Mouse (Mus musculus) cerebellum, postnatal 4 days (tissue): ENCODE measurements around the gene Gm17324.
"Not testable (repeated sequence)": the region's sequence is repeated elsewhere in the genome, so short reads cannot be mapped to it uniquely, and the experiment has no call there.

ENCODE experiments used
- DNase-seq, 2 experiments: peaks; one replicate each; pipeline ENCODE4 v3.0.0; 2022; ENCODE audit warnings: low spot score in 2 of 2, mixed read lengths in 1 of 2

Gene Gm17324

GRCm38 (mm10) chr9:78447973-78448873 lies at the start of gene Gm17324, which contains the start of gene Mto1:
Gm17324 (minus strand) TSS chr9:78448786.
Mto1 (plus strand) TSS chr9:78448208.
- peak; percentile 80 to 89 for DNase-seq

GRCm38 (mm10) chr9:78493171-78493570 lies 44.6 kb upstream of the Gm17324 start:
- no peak for DNase-seq

- DNase-seq: no peak
These were observed 43.7 kb upstream of the Gm17324 start for GRCm38 (mm10) chr9:78492254-78492653.

- DNase-seq: no peak
These were observed 42.6 kb upstream of the Gm17324 start for GRCm38 (mm10) chr9:78491169-78491568.

- peak in 1 of 2 experiments; percentile 32 for DNase-seq
These were observed 40.4 kb upstream of the Gm17324 start, which contains the start of gene Eef1a1 for GRCm38 (mm10) chr9:78488890-78489420. Eef1a1 (minus strand) TSS chr9:78489151.

GRCm38 (mm10) chr9:78488021-78488420 lies 39.4 kb upstream of the Gm17324 start:
- DNase-seq: not testable (repeated sequence)

GRCm38 (mm10) chr9:78484660-78485059 lies 36.1 kb upstream of the Gm17324 start:
- DNase-seq: no peak

GRCm38 (mm10) chr9:78482386-78482785 lies 33.8 kb upstream of the Gm17324 start:
- DNase-seq: no peak

GRCm38 (mm10) chr9:78481423-78482331 lies 33.1 kb upstream of the Gm17324 start:
- peak; percentile 86 to 93 for DNase-seq

GRCm38 (mm10) chr9:78480706-78481358 lies 32.2 kb upstream of the Gm17324 start:
- peak; percentile 40 to 74 for DNase-seq

GRCm38 (mm10) chr9:78480227-78480626 lies 31.6 kb upstream of the Gm17324 start:
- not testable (repeated sequence) for DNase-seq

GRCm38 (mm10) chr9:78479308-78479707 lies 30.7 kb upstream of the Gm17324 start:
- not testable (repeated sequence) for DNase-seq

- not testable (repeated sequence) for DNase-seq
These were observed 29.5 kb upstream of the Gm17324 start for GRCm38 (mm10) chr9:78478009-78478605.

- no peak for DNase-seq
These were observed 28.5 kb upstream of the Gm17324 start for GRCm38 (mm10) chr9:78477021-78477551.

GRCm38 (mm10) chr9:78476531-78477020 lies 28.0 kb upstream of the Gm17324 start:
- DNase-seq: no peak

GRCm38 (mm10) chr9:78475873-78476272 lies 27.3 kb upstream of the Gm17324 start:
- no peak for DNase-seq

- no peak for DNase-seq
These were observed 26.8 kb upstream of the Gm17324 start for GRCm38 (mm10) chr9:78475383-78475780.

- no peak for DNase-seq
These were observed 26.3 kb upstream of the Gm17324 start for GRCm38 (mm10) chr9:78474771-78475382.

GRCm38 (mm10) chr9:78474270-78474669 lies 25.7 kb upstream of the Gm17324 start:
- DNase-seq: no peak

GRCm38 (mm10) chr9:78473588-78473987 lies 25.0 kb upstream of the Gm17324 start:
- DNase-seq: no peak
